Mouse (Mus musculus) neural tube, embryonic 12.5 days (tissue): ENCODE data around the gene H13. TPM values are rescaled to one million over a fixed set of nuclear protein-coding genes. Genes with fewer than 3 reads are reported as not detected.
A peak's percentile ranks its signal among the peaks of the same experiment; 100 is the strongest.
"Not testable (repeated sequence)": the region's sequence is repeated elsewhere in the genome, so short reads cannot be mapped to it uniquely, and the experiment has no call there.

Experiments
- ATAC-seq: fragments of 200-750 bp; cut with Nextera tagmentation; 2 replicates; pipeline ENCODE4 v1.8.0; 2017; ENCODE audit warnings: low read depth, mild to moderate bottlenecking, moderate TSS enrichment, moderate library complexity; ENCODE audit not compliant: low FRiP score
- H3K27ac ChIP-seq: fragments of 300-500 bp; sonication (generic); 2 replicates; pipeline ENCODE4 v1.5.1; 2016
- H3K27me3 ChIP-seq: fragments of 300-500 bp; sonication (generic); replicated peaks from 2 replicates; pipeline ENCODE4 v1.6.1; 2016; ENCODE audit warnings: mild to moderate bottlenecking
- H3K36me3 ChIP-seq: fragments of 300-500 bp; sonication (generic); 2 replicates; pipeline ENCODE4 v1.6.1; 2016; ENCODE audit warnings: mild to moderate bottlenecking
- H3K4me1 ChIP-seq: fragments of 300-500 bp; sonication (generic); 2 replicates; pipeline ENCODE4 v1.6.1; 2016
- H3K4me2 ChIP-seq: fragments of 300-500 bp; sonication (generic); replicated peaks from 2 replicates; pipeline ENCODE4 v1.6.1; 2016; ENCODE audit warnings: mild to moderate bottlenecking
- H3K4me3 ChIP-seq: fragments of 300-500 bp; sonication (generic); 2 replicates; pipeline ENCODE4 v1.5.1; 2016
- H3K9ac ChIP-seq: fragments of 300-500 bp; sonication (generic); 2 replicates; pipeline ENCODE4 v1.6.1; 2016; ENCODE audit warnings: mild to moderate bottlenecking
- H3K9me3 ChIP-seq: fragments of 300-500 bp; sonication (generic); 2 replicates; pipeline ENCODE4 v1.6.1; 2016; ENCODE audit warnings: mild to moderate bottlenecking
- WGBS: fragments of 180-500 bp; shearing (Covaris S2); methylation state at CpG from one replicate; pipeline ENCODE4 v1.1.7; 2016; 5-methylcytosine and 5-hydroxymethylcytosine counted together
- polyA plus RNA-seq: library from polyadenylated mRNA; unstranded; fragments of >200 nt; fragmentation: Nextera tagmentation; extraction: Ambion mirVana; gene quantifications from 2 replicates; pipeline ENCODE4 v1.2.1, GENCODE M21; 2016

Gene H13
- polyA plus RNA-seq, 1 experiment from 2014 or later, result 141 TPM

- Histone ChIP-seq H3K4me3 (no peak overlapping the region), H3K27me3 (0 out of 2 replicates have a peak, but pooled peaks cover 3% of the 10 kb centered on the region), H3K4me1 (peaks cover 12% of the 10 kb centered on the region), H3K36me3 (no peaks in the 10 kb centered on the region), H3K9ac (no peak overlapping the region), H3K27ac (no peak overlapping the region), H3K4me2 (no peak overlapping the region), H3K9me3 (no peaks in the 10 kb centered on the region)
- no peak for ATAC-seq
- 82% methylated on average over 23 of the region's 23 CpGs for whole genome bisulfite sequencing
Observed at GRCm38 (mm10) chr2:152636246-152637005, 32.8 kb upstream of the H13 start.

GRCm38 (mm10) chr2:152637006-152637322, 32.3 kb upstream of the H13 start:
- WGBS, result 85% methylated on average over 6 of the region's 6 CpGs
- Histone ChIP-seq H3K4me2 (no peak overlapping the region), H3K36me3 (no peaks in the 10 kb centered on the region), H3K4me3 (no peak overlapping the region), H3K27ac (no peak overlapping the region), H3K27me3 (0 out of 2 replicates have a peak, but pooled peaks cover 3% of the 10 kb centered on the region), H3K9me3 (no peaks in the 10 kb centered on the region), H3K4me1 (peaks cover 12% of the 10 kb centered on the region), H3K9ac (no peak overlapping the region)
- no peak for ATAC-seq

GRCm38 (mm10) chr2:152637381-152637780, 31.9 kb upstream of the H13 start:
- Histone ChIP-seq H3K27me3 (0 out of 2 replicates have a peak, but pooled peaks cover 3% of the 10 kb centered on the region), H3K4me2 (no peak overlapping the region), H3K27ac (no peak overlapping the region), H3K36me3 (no peaks in the 10 kb centered on the region), H3K4me1 (peaks cover 12% of the 10 kb centered on the region), H3K9ac (no peak overlapping the region), H3K9me3 (no peaks in the 10 kb centered on the region), H3K4me3 (no peak overlapping the region)
- ATAC-seq, result no peak
- 88% methylated on average over 4 of the region's 4 CpGs for WGBS

- no peaks in the 10 kb centered on the region for H3K36me3 ChIP-seq
- H3K27ac ChIP-seq, result no peak overlapping the region
- ATAC-seq, result no peak
- H3K27me3 ChIP-seq, result 0 out of 2 replicates have a peak, but pooled peaks cover 3% of the 10 kb centered on the region
- no peak overlapping the region for H3K4me3 ChIP-seq
- no peaks in the 10 kb centered on the region for H3K9me3 ChIP-seq
- peaks cover 12% of the 10 kb centered on the region for H3K4me1 ChIP-seq
- no peak overlapping the region for H3K9ac ChIP-seq
- H3K4me2 ChIP-seq, result no peak overlapping the region
- 54% methylated on average over 6 of the region's 6 CpGs for WGBS
Observed at GRCm38 (mm10) chr2:152638865-152639264, 30.4 kb upstream of the H13 start.

- H3K9me3 ChIP-seq, result no peaks in the 10 kb centered on the region
- no peaks in the 10 kb centered on the region for H3K27me3 ChIP-seq
- no peak overlapping the region for H3K9ac ChIP-seq
- no peak overlapping the region for H3K27ac ChIP-seq
- peak overlapping the region; percentile 26 for H3K4me2 ChIP-seq
- no peak overlapping the region for H3K4me3 ChIP-seq
- 12% methylated on average over 11 of the region's 11 CpGs for WGBS
- H3K4me1 ChIP-seq, result peaks cover 12% of the 10 kb centered on the region
- H3K36me3 ChIP-seq, result no peaks in the 10 kb centered on the region
- peak; percentile 66 for ATAC-seq
Observed at GRCm38 (mm10) chr2:152639406-152640113, 29.7 kb upstream of the H13 start.

- Histone ChIP-seq H3K4me2 (no peak overlapping the region), H3K9ac (no peak overlapping the region), H3K4me3 (no peak overlapping the region), H3K9me3 (no peaks in the 10 kb centered on the region), H3K4me1 (peaks cover 8% of the 10 kb centered on the region; the same call in 1 of the 2 replicates), H3K27me3 (no peaks in the 10 kb centered on the region), H3K27ac (no peak overlapping the region), H3K36me3 (no peaks in the 10 kb centered on the region)
- no peak for ATAC-seq
- 75% methylated on average over 10 of the region's 10 CpGs for WGBS
Observed at GRCm38 (mm10) chr2:152652901-152653620, 16.2 kb upstream of the H13 start.

GRCm38 (mm10) chr2:152653874-152654715, 15.2 kb upstream of the H13 start:
- Histone ChIP-seq H3K36me3 (no peaks in the 10 kb centered on the region), H3K9me3 (no peaks in the 10 kb centered on the region), H3K9ac (no peak overlapping the region), H3K4me3 (no peak overlapping the region), H3K27ac (peak overlapping the region; percentile 57), H3K4me2 (peak overlapping the region; percentile 30), H3K27me3 (no peaks in the 10 kb centered on the region), H3K4me1 (peaks cover 8% of the 10 kb centered on the region; the same call in 1 of the 2 replicates)
- ATAC-seq, result peak; percentile 85
- WGBS, result 54% methylated on average over 14 of the region's 14 CpGs

- Histone ChIP-seq H3K4me2 (no peak overlapping the region), H3K4me3 (no peak overlapping the region), H3K27me3 (no peaks in the 10 kb centered on the region), H3K27ac (no peak overlapping the region), H3K4me1 (peaks cover 8% of the 10 kb centered on the region; the same call in 1 of the 2 replicates), H3K9ac (no peak overlapping the region), H3K36me3 (no peaks in the 10 kb centered on the region), H3K9me3 (no peaks in the 10 kb centered on the region)
- 65% methylated on average over 10 of the region's 10 CpGs for WGBS
- ATAC-seq, result no peak
Observed at GRCm38 (mm10) chr2:152657398-152657797, 11.9 kb upstream of the H13 start.

- H3K4me2 ChIP-seq, result no peak overlapping the region
- H3K4me1 ChIP-seq, result no peaks in the 10 kb centered on the region
- no peaks in the 10 kb centered on the region for H3K9me3 ChIP-seq
- H3K27me3 ChIP-seq, result no peaks in the 10 kb centered on the region
- ATAC-seq, result no peak
- H3K36me3 ChIP-seq, result no peaks in the 10 kb centered on the region
- no peak overlapping the region for H3K27ac ChIP-seq
- no peak overlapping the region for H3K9ac ChIP-seq
- WGBS, result 84% methylated on average over 6 of the region's 6 CpGs
- H3K4me3 ChIP-seq, result no peak overlapping the region
Observed at GRCm38 (mm10) chr2:152661163-152661562, 8.1 kb upstream of the H13 start.

- not testable (repeated sequence) for H3K4me2 ChIP-seq, H3K27ac ChIP-seq, H3K9ac ChIP-seq, H3K9me3 ChIP-seq, H3K4me1 ChIP-seq, ATAC-seq, H3K4me3 ChIP-seq, H3K27me3 ChIP-seq, H3K36me3 ChIP-seq
- WGBS, result 78% methylated on average over 3 of the region's 3 CpGs
Observed at GRCm38 (mm10) chr2:152666191-152666590, 3.1 kb upstream of the H13 start.

- peaks cover 18% of the 10 kb centered on the region for H3K36me3 ChIP-seq
- H3K4me2 ChIP-seq, result peak overlapping the region; percentile 85
- peaks cover 32% of the 10 kb centered on the region for H3K4me1 ChIP-seq
- peak overlapping the region; percentile 99 for H3K9ac ChIP-seq
- ATAC-seq, result peak; percentile 81
- 1% methylated on average over 46 of the region's 46 CpGs for WGBS
- H3K27ac ChIP-seq, result peak overlapping the region; percentile 95
- peak overlapping the region; percentile 97 for H3K4me3 ChIP-seq
- no peaks in the 10 kb centered on the region for H3K27me3 ChIP-seq
- H3K9me3 ChIP-seq, result no peaks in the 10 kb centered on the region
Observed at GRCm38 (mm10) chr2:152669639-152670484, 601 bp downstream of the H13 start.
